Mouse (Mus musculus) forebrain, embryonic 13.5 days (tissue): ENCODE measurements around the gene Ranbp3. TPM values are rescaled to one million over a fixed set of nuclear protein-coding genes. Genes with fewer than 3 reads are reported as not detected.

Experiments
- ATAC-seq: fragments of 200-750 bp; cut with Nextera tagmentation; 2 replicates; pipeline ENCODE4 v1.8.0; 2017
- H3K27ac ChIP-seq: fragments of 300-500 bp; sonication (generic); 2 replicates; pipeline ENCODE4 v1.5.1; 2015; ENCODE audit warnings: inconsistent platforms, mild to moderate bottlenecking, moderate library complexity
- H3K27me3 ChIP-seq: fragments of 300-500 bp; sonication (generic); 2 replicates; pipeline ENCODE4 v1.6.1; 2015; ENCODE audit warnings: mild to moderate bottlenecking, inconsistent platforms
- H3K36me3 ChIP-seq: fragments of 300-500 bp; sonication (generic); 2 replicates; pipeline ENCODE4 v1.6.1; 2015; ENCODE audit warnings: mild to moderate bottlenecking, inconsistent platforms; ENCODE audit not compliant: poor library complexity, severe bottlenecking
- H3K4me1 ChIP-seq: fragments of 300-500 bp; sonication (generic); 2 replicates; pipeline ENCODE4 v1.6.1; 2015; ENCODE audit warnings: inconsistent platforms
- H3K4me2 ChIP-seq: fragments of 300-500 bp; sonication (generic); 2 replicates; pipeline ENCODE4 v1.6.1; 2015; ENCODE audit warnings: inconsistent platforms, mild to moderate bottlenecking, moderate library complexity
- H3K4me3 ChIP-seq: fragments of 300-500 bp; sonication (generic); 2 replicates; pipeline ENCODE4 v1.5.1; 2015; ENCODE audit warnings: mild to moderate bottlenecking, inconsistent platforms
- H3K9ac ChIP-seq: fragments of 300-500 bp; sonication (generic); 2 replicates; pipeline ENCODE4 v1.6.1; 2015; ENCODE audit warnings: mild to moderate bottlenecking, inconsistent platforms
- H3K9me3 ChIP-seq: fragments of 300-500 bp; sonication (generic); replicated peaks from 2 replicates; pipeline ENCODE4 v1.6.1; 2016; ENCODE audit warnings: inconsistent platforms
- WGBS: fragments of 180-500 bp; shearing (Covaris S2); methylation state at CpG from one replicate; pipeline ENCODE4 v1.1.7; 2015; 5-methylcytosine and 5-hydroxymethylcytosine counted together
- polyA plus RNA-seq: library from polyadenylated mRNA; unstranded; fragments of >200 nt; fragmentation: Nextera tagmentation; extraction: Ambion mirVana; gene quantifications from 2 replicates; pipeline ENCODE4 v1.2.1, GENCODE M21; 2015

The Ranbp3 gene
- polyA plus RNA-seq, 1 experiment from 2014 or later, result 112 TPM

GRCm38 (mm10) chr17:56651801-56652200 is 21.3 kb upstream of the Ranbp3 start:
- Histone ChIP-seq H3K9ac (no peak overlapping the region), H3K27me3 (no peaks in the 10 kb centered on the region), H3K9me3 (no peaks in the 10 kb centered on the region), H3K4me2 (no peak overlapping the region), H3K27ac (no peak overlapping the region), H3K36me3 (no peaks in the 10 kb centered on the region), H3K4me3 (no peak overlapping the region), H3K4me1 (no peaks in the 10 kb centered on the region)
- ATAC-seq, result no peak
- WGBS, result 41% methylated on average over 10 of the region's 10 CpGs

GRCm38 (mm10) chr17:56654771-56655170 is 18.3 kb upstream of the Ranbp3 start:
- no peak overlapping the region for H3K4me2 ChIP-seq
- H3K9ac ChIP-seq, result no peak overlapping the region
- H3K27me3 ChIP-seq, result no peaks in the 10 kb centered on the region
- H3K27ac ChIP-seq, result no peak overlapping the region
- WGBS, result 68% methylated on average over 2 of the region's 2 CpGs
- no peak for ATAC-seq
- H3K9me3 ChIP-seq, result no peaks in the 10 kb centered on the region
- H3K4me3 ChIP-seq, result no peak overlapping the region
- no peaks in the 10 kb centered on the region for H3K4me1 ChIP-seq
- no peaks in the 10 kb centered on the region for H3K36me3 ChIP-seq

- H3K9me3 ChIP-seq, result no peaks in the 10 kb centered on the region
- no peak overlapping the region for H3K9ac ChIP-seq
- H3K4me3 ChIP-seq, result no peak overlapping the region
- H3K4me2 ChIP-seq, result no peak overlapping the region
- WGBS, result 90% methylated on average over 3 of the region's 3 CpGs
- H3K27me3 ChIP-seq, result no peaks in the 10 kb centered on the region
- H3K27ac ChIP-seq, result no peak overlapping the region
- no peaks in the 10 kb centered on the region for H3K4me1 ChIP-seq
- H3K36me3 ChIP-seq, result no peaks in the 10 kb centered on the region
- no peak for ATAC-seq
Measured at GRCm38 (mm10) chr17:56655311-56655710, 17.8 kb upstream of the Ranbp3 start.

- Histone ChIP-seq H3K9ac (no peak overlapping the region), H3K4me1 (no peaks in the 10 kb centered on the region), H3K9me3 (no peaks in the 10 kb centered on the region), H3K36me3 (no peaks in the 10 kb centered on the region), H3K4me3 (no peak overlapping the region), H3K27ac (no peak overlapping the region), H3K4me2 (no peak overlapping the region), H3K27me3 (no peaks in the 10 kb centered on the region)
- ATAC-seq, result no peak
- WGBS, result 82% methylated on average over 6 of the region's 6 CpGs
Measured at GRCm38 (mm10) chr17:56656171-56656570, 16.9 kb upstream of the Ranbp3 start.

- 49% methylated on average over 3 of the region's 3 CpGs for WGBS
- ATAC-seq, result no peak
- Histone ChIP-seq H3K27me3 (peaks cover 17% of the 10 kb centered on the region), H3K36me3 (no peaks in the 10 kb centered on the region), H3K4me1 (peaks cover 12% of the 10 kb centered on the region), H3K4me3 (no peak overlapping the region), H3K27ac (no peak overlapping the region), H3K4me2 (peak overlapping the region; percentile 14; the same call in 1 of the 2 replicates), H3K9me3 (no peaks in the 10 kb centered on the region), H3K9ac (no peak overlapping the region)
Measured at GRCm38 (mm10) chr17:56663659-56664058, 9.4 kb upstream of the Ranbp3 start.

- Histone ChIP-seq H3K4me1 (peaks cover 12% of the 10 kb centered on the region), H3K4me3 (no peak overlapping the region), H3K27ac (no peak overlapping the region), H3K36me3 (no peaks in the 10 kb centered on the region), H3K9me3 (no peaks in the 10 kb centered on the region), H3K4me2 (peak overlapping the region; percentile 14; the same call in 1 of the 2 replicates), H3K9ac (no peak overlapping the region), H3K27me3 (peaks cover 17% of the 10 kb centered on the region)
- WGBS, result 4% methylated on average over 10 of the region's 10 CpGs
- no peak for ATAC-seq
Measured at GRCm38 (mm10) chr17:56664333-56664732, 8.8 kb upstream of the Ranbp3 start.

- H3K9me3 ChIP-seq, result no peaks in the 10 kb centered on the region
- no peak overlapping the region for H3K9ac ChIP-seq
- peaks cover 17% of the 10 kb centered on the region for H3K27me3 ChIP-seq
- peaks cover 12% of the 10 kb centered on the region for H3K4me1 ChIP-seq
- H3K4me2 ChIP-seq, result no peak overlapping the region
- WGBS, result 93% methylated on average over 4 of the region's 4 CpGs
- no peak for ATAC-seq
- no peaks in the 10 kb centered on the region for H3K36me3 ChIP-seq
- H3K27ac ChIP-seq, result no peak overlapping the region
- no peak overlapping the region for H3K4me3 ChIP-seq
Measured at GRCm38 (mm10) chr17:56666384-56666783, 6.7 kb upstream of the Ranbp3 start.

- peaks cover 15% of the 10 kb centered on the region for H3K4me1 ChIP-seq
- H3K27me3 ChIP-seq, result peaks cover 17% of the 10 kb centered on the region
- H3K4me2 ChIP-seq, result no peak overlapping the region
- 74% methylated on average over 3 of the region's 3 CpGs for WGBS
- H3K9ac ChIP-seq, result no peak overlapping the region
- no peaks in the 10 kb centered on the region for H3K36me3 ChIP-seq
- no peaks in the 10 kb centered on the region for H3K9me3 ChIP-seq
- no peak overlapping the region for H3K4me3 ChIP-seq
- ATAC-seq, result no peak
- no peak overlapping the region for H3K27ac ChIP-seq
Measured at GRCm38 (mm10) chr17:56667591-56667990, 5.5 kb upstream of the Ranbp3 start.

- WGBS, result 5% methylated on average over 31 of the region's 31 CpGs
- no peak overlapping the region for H3K27ac ChIP-seq
- H3K27me3 ChIP-seq, result peaks cover 17% of the 10 kb centered on the region
- peak overlapping the region; percentile 81 for H3K4me2 ChIP-seq
- H3K9me3 ChIP-seq, result no peaks in the 10 kb centered on the region
- peak overlapping the region; percentile 41 for H3K4me3 ChIP-seq
- H3K36me3 ChIP-seq, result no peaks in the 10 kb centered on the region
- peak; percentile 25; the same call in 1 of the 2 replicates for ATAC-seq
- H3K4me1 ChIP-seq, result peaks cover 17% of the 10 kb centered on the region
- H3K9ac ChIP-seq, result peak overlapping the region; percentile 58
Measured at GRCm38 (mm10) chr17:56668384-56669144, 4.5 kb upstream of the Ranbp3 start.

- Histone ChIP-seq H3K27ac (no peak overlapping the region), H3K4me3 (no peak overlapping the region), H3K9me3 (no peaks in the 10 kb centered on the region), H3K36me3 (no peaks in the 10 kb centered on the region), H3K4me1 (peaks cover 19% of the 10 kb centered on the region), H3K4me2 (no peak overlapping the region), H3K9ac (no peak overlapping the region), H3K27me3 (peaks cover 17% of the 10 kb centered on the region)
- ATAC-seq, result no peak
- WGBS, result 88% methylated on average over 8 of the region's 8 CpGs
Measured at GRCm38 (mm10) chr17:56669766-56670165, 3.3 kb upstream of the Ranbp3 start.

GRCm38 (mm10) chr17:56673647-56674416 is 738 bp downstream of the Ranbp3 start:
- H3K4me3 ChIP-seq, result peak overlapping the region; percentile 99
- H3K4me1 ChIP-seq, result peaks cover 38% of the 10 kb centered on the region
- 2% methylated on average over 37 of the region's 37 CpGs for WGBS
- peak overlapping the region; percentile 98 for H3K9ac ChIP-seq
- H3K27ac ChIP-seq, result peak overlapping the region; percentile 73
- H3K9me3 ChIP-seq, result no peaks in the 10 kb centered on the region
- no peaks in the 10 kb centered on the region for H3K27me3 ChIP-seq
- H3K36me3 ChIP-seq, result peaks cover 29% of the 10 kb centered on the region
- peak; percentile 25 for ATAC-seq
- peak overlapping the region; percentile 86 for H3K4me2 ChIP-seq

- no peak overlapping the region for H3K4me3 ChIP-seq
- H3K9ac ChIP-seq, result no peak overlapping the region
- no peaks in the 10 kb centered on the region for H3K27me3 ChIP-seq
- whole genome bisulfite sequencing, result 82% methylated on average over 4 of the region's 4 CpGs
- no peak for ATAC-seq
- peaks cover 22% of the 10 kb centered on the region for H3K4me1 ChIP-seq
- H3K9me3 ChIP-seq, result no peaks in the 10 kb centered on the region
- no peak overlapping the region for H3K4me2 ChIP-seq
- no peak overlapping the region for H3K27ac ChIP-seq
- H3K36me3 ChIP-seq, result peaks cover 78% of the 10 kb centered on the region
Measured at GRCm38 (mm10) chr17:56681791-56682190, 8.7 kb downstream of the Ranbp3 start.
